Mouse (Mus musculus) MEL (cell line): ENCODE data around the gene Tcp10a. TPM values are rescaled to one million over a fixed set of nuclear protein-coding genes. Genes with fewer than 3 reads are reported as not detected.

Experiments
- DNase-seq: peaks from one replicate; pipeline ENCODE4 v3.0.0; 2011; ENCODE audit warnings: low read depth, low spot score
- H3K27ac ChIP-seq: 2 replicates; pipeline ENCODE4 v1.5.1; 2012; ENCODE audit warnings: low read depth, mild to moderate bottlenecking, control low read depth, low read length, moderate library complexity; ENCODE audit not compliant: control insufficient read depth
- H3K27me3 ChIP-seq, 2 experiments: fragments of 150-350 bp in 1 of 2; sonication (generic) in 1 of 2; 2 replicates each; pipeline ENCODE4 v1.6.1; 2012; ENCODE audit warnings: low read length in 2 of 2, mild to moderate bottlenecking in 2 of 2, improper control_type of control experiment in 1 of 2, moderate library complexity in 1 of 2; ENCODE audit not compliant: insufficient read depth in 2 of 2, control insufficient read depth in 1 of 2
- H3K36me3 ChIP-seq, 2 experiments: 2 replicates each; pipeline ENCODE4 v1.6.1; 2012 to 2014; ENCODE audit warnings: low read length in 2 of 2, improper control_type of control experiment in 1 of 2, inconsistent platforms in 1 of 2, mild to moderate bottlenecking in 1 of 2; ENCODE audit not compliant: insufficient read depth in 2 of 2, control insufficient read depth in 1 of 2
- H3K4me1 ChIP-seq, 2 experiments: fragments of 150-350 bp in 1 of 2; sonication (generic) in 1 of 2; 2 replicates each; pipeline ENCODE4 v1.6.1; 2012; ENCODE audit warnings: low read length in 2 of 2, improper control_type of control experiment in 1 of 2, mild to moderate bottlenecking in 1 of 2; ENCODE audit not compliant: insufficient read depth in 2 of 2, control insufficient read depth in 1 of 2
- H3K4me3 ChIP-seq, 2 experiments: fragments of 150-350 bp in 1 of 2; sonication (generic) in 1 of 2; 2 replicates each; pipeline ENCODE4 v1.5.1; 2012; ENCODE audit warnings: low read depth in 2 of 2, low read length in 2 of 2, mild to moderate bottlenecking in 2 of 2, moderate library complexity in 2 of 2, control low read depth in 1 of 2, improper control_type of control experiment in 1 of 2; ENCODE audit not compliant: control insufficient read depth in 1 of 2, insufficient read depth in 1 of 2
- H3K79me2 ChIP-seq: 2 replicates; pipeline ENCODE4 v1.6.1; 2012; ENCODE audit warnings: mild to moderate bottlenecking, low read length, moderate library complexity; ENCODE audit not compliant: control insufficient read depth, poor library complexity, insufficient read depth
- H3K9ac ChIP-seq: 2 replicates; pipeline ENCODE4 v1.6.1; 2012; ENCODE audit warnings: low read depth, mild to moderate bottlenecking, control low read depth, low read length, moderate library complexity; ENCODE audit not compliant: control insufficient read depth, poor library complexity, severe bottlenecking
- H3K9me3 ChIP-seq: fragments of 150-350 bp; sonication (generic); replicated peaks from 2 replicates; pipeline ENCODE4 v1.6.1; 2012; ENCODE audit warnings: mild to moderate bottlenecking, low read length, improper control_type of control experiment, moderate library complexity; ENCODE audit not compliant: insufficient read depth
- CHD2 ChIP-seq: IDR thresholded peaks from 2 replicates; pipeline ENCODE4 v1.6.1; 2011; ENCODE audit warnings: low read length, improper control_type of control experiment
- CTCF ChIP-seq, 3 experiments: IDR thresholded peaks in 2 of 3; conservative IDR thresholded peaks in 1 of 3; 2 replicates each; pipeline ENCODE4 v1.5.1; 2011 to 2012; ENCODE audit warnings: low read length in 3 of 3, low read depth in 2 of 3, mild to moderate bottlenecking in 2 of 3, improper control_type of control experiment in 1 of 3, inconsistent platforms in 1 of 3, mixed read lengths in 1 of 3, moderate library complexity in 1 of 3; ENCODE audit not compliant: control insufficient read depth in 1 of 3, insufficient read depth in 1 of 3, poor library complexity in 1 of 3, severe bottlenecking in 1 of 3
- E2F4 ChIP-seq: IDR thresholded peaks from 2 replicates; pipeline ENCODE4 v1.6.1; 2011; ENCODE audit warnings: low read depth, low read length, improper control_type of control experiment, borderline replicate concordance
- ELF1 ChIP-seq: IDR thresholded peaks from 2 replicates; pipeline ENCODE4 v1.6.1; 2014; ENCODE audit warnings: low read depth, mild to moderate bottlenecking, inconsistent platforms, low read length, improper control_type of control experiment, moderate library complexity
- ETS1 ChIP-seq: IDR thresholded peaks from 2 replicates; pipeline ENCODE4 v1.6.1; 2012; ENCODE audit warnings: low read depth, mild to moderate bottlenecking, inconsistent platforms, low read length, improper control_type of control experiment, moderate library complexity
- GABPA ChIP-seq: IDR thresholded peaks from 2 replicates; pipeline ENCODE4 v1.6.1; 2012; ENCODE audit warnings: low read depth, mild to moderate bottlenecking, inconsistent platforms, low read length, improper control_type of control experiment, moderate library complexity
- GATA1 ChIP-seq: IDR thresholded peaks from 2 replicates; pipeline ENCODE4 v1.6.1; 2011; ENCODE audit warnings: low read depth, low read length, improper control_type of control experiment
- HCFC1 ChIP-seq: IDR thresholded peaks from 2 replicates; pipeline ENCODE4 v1.6.1; 2012; ENCODE audit warnings: low read depth, mild to moderate bottlenecking, inconsistent platforms, low read length, improper control_type of control experiment, moderate library complexity
- JUND ChIP-seq: IDR thresholded peaks from 2 replicates; pipeline ENCODE4 v1.6.1; 2011; ENCODE audit warnings: low read depth, mild to moderate bottlenecking, improper control_type of control experiment, low read length
- MAFK ChIP-seq: IDR thresholded peaks from 2 replicates; pipeline ENCODE4 v1.6.1; 2011; ENCODE audit warnings: low read depth, mild to moderate bottlenecking, low read length, improper control_type of control experiment, borderline replicate concordance
- MEF2A ChIP-seq: IDR thresholded peaks from 2 replicates; pipeline ENCODE4 v1.6.1; 2014; ENCODE audit warnings: low read depth, mild to moderate bottlenecking, inconsistent platforms, low read length, improper control_type of control experiment; ENCODE audit not compliant: poor library complexity, insufficient replicate concordance, severe bottlenecking; ENCODE audit errors: extremely low read depth
- MXI1 ChIP-seq: IDR thresholded peaks from 2 replicates; pipeline ENCODE4 v1.6.1; 2011; ENCODE audit warnings: mild to moderate bottlenecking, low read depth, low read length, improper control_type of control experiment
- MYB ChIP-seq: IDR thresholded peaks from 2 replicates; pipeline ENCODE4 v1.6.1; 2011; ENCODE audit warnings: mild to moderate bottlenecking, low read depth, low read length, improper control_type of control experiment
- NRF1 ChIP-seq: IDR thresholded peaks from 2 replicates; pipeline ENCODE4 v1.6.1; 2014; ENCODE audit warnings: low read depth, mild to moderate bottlenecking, inconsistent platforms, low read length, improper control_type of control experiment, moderate library complexity; ENCODE audit not compliant: poor library complexity, insufficient read depth, severe bottlenecking
- POLR2A ChIP-seq, 2 experiments: IDR thresholded peaks; 2 replicates each; pipeline ENCODE4 v1.6.1; 2011 to 2012; ENCODE audit warnings: low read length in 2 of 2, mild to moderate bottlenecking in 2 of 2, control low read depth in 1 of 2, improper control_type of control experiment in 1 of 2, low read depth in 1 of 2, moderate library complexity in 1 of 2; ENCODE audit not compliant: control insufficient read depth in 1 of 2, insufficient read depth in 1 of 2, poor library complexity in 1 of 2
- POLR2AphosphoS5 ChIP-seq: IDR thresholded peaks from 2 replicates; pipeline ENCODE4 v1.6.1; 2012; ENCODE audit warnings: low read depth, borderline replicate concordance, mild to moderate bottlenecking, inconsistent platforms, low read length, moderate library complexity, mixed read lengths
- RAD21 ChIP-seq: IDR thresholded peaks from 2 replicates; pipeline ENCODE4 v1.6.1; 2011; ENCODE audit warnings: mild to moderate bottlenecking, low read depth, low read length, improper control_type of control experiment
- RCOR1 ChIP-seq: IDR thresholded peaks from 2 replicates; pipeline ENCODE4 v1.6.1; 2012; ENCODE audit warnings: low read depth, mild to moderate bottlenecking, inconsistent platforms, low read length, improper control_type of control experiment
- SIN3A ChIP-seq: IDR thresholded peaks from 2 replicates; pipeline ENCODE4 v1.6.1; 2012; ENCODE audit warnings: low read length, improper control_type of control experiment, inconsistent platforms
- TCF12 ChIP-seq: IDR thresholded peaks from 2 replicates; pipeline ENCODE4 v1.6.1; 2014; ENCODE audit warnings: low read depth, mild to moderate bottlenecking, inconsistent platforms, low read length, improper control_type of control experiment, moderate library complexity
- USF1 ChIP-seq: IDR thresholded peaks from 2 replicates; pipeline ENCODE4 v1.6.1; 2014; ENCODE audit warnings: low read depth, mild to moderate bottlenecking, inconsistent platforms, low read length, improper control_type of control experiment, moderate library complexity
- ZC3H11A ChIP-seq: IDR thresholded peaks from 2 replicates; pipeline ENCODE4 v1.6.1; 2012; ENCODE audit warnings: low read depth, mild to moderate bottlenecking, inconsistent platforms, low read length, improper control_type of control experiment
- ZKSCAN1 ChIP-seq: IDR thresholded peaks from 2 replicates; pipeline ENCODE4 v1.6.1; 2012; ENCODE audit warnings: low read depth, mild to moderate bottlenecking, inconsistent platforms, low read length, improper control_type of control experiment, moderate library complexity
- ZMIZ1 ChIP-seq: IDR thresholded peaks from 2 replicates; pipeline ENCODE4 v1.6.1; 2012; ENCODE audit warnings: low read depth, mild to moderate bottlenecking, inconsistent platforms, low read length, improper control_type of control experiment, moderate library complexity
- ZNF384 ChIP-seq: IDR thresholded peaks from 2 replicates; pipeline ENCODE4 v1.6.1; 2012; ENCODE audit warnings: low read depth, mild to moderate bottlenecking, inconsistent platforms, low read length, improper control_type of control experiment
- polyA plus RNA-seq, 2 experiments: library from polyadenylated mRNA; stranded (reverse) in 1 of 2; unstranded in 1 of 2; fragments of >175 nt in 1 of 2; fragments of >200 nt in 1 of 2; gene quantifications; 2 replicates each; pipeline versions ENCODE4 v1.2.1 to v1.2.4; 2012; ENCODE audit warnings: low replicate concordance in 2 of 2, low read depth in 1 of 2; ENCODE audit not compliant: insufficient read length in 2 of 2, insufficient read depth in 1 of 2, missing spikeins in 1 of 2
- total RNA-seq: library from RNA; depleted of rRNA; stranded (reverse); fragments of 300-350 nt; gene quantifications from 2 replicates; pipeline ENCODE4 v1.2.3, GENCODE M21; 2012

Tcp10a gene
- total and polyA plus RNA-seq, 3 experiments = not detected

DNA sequence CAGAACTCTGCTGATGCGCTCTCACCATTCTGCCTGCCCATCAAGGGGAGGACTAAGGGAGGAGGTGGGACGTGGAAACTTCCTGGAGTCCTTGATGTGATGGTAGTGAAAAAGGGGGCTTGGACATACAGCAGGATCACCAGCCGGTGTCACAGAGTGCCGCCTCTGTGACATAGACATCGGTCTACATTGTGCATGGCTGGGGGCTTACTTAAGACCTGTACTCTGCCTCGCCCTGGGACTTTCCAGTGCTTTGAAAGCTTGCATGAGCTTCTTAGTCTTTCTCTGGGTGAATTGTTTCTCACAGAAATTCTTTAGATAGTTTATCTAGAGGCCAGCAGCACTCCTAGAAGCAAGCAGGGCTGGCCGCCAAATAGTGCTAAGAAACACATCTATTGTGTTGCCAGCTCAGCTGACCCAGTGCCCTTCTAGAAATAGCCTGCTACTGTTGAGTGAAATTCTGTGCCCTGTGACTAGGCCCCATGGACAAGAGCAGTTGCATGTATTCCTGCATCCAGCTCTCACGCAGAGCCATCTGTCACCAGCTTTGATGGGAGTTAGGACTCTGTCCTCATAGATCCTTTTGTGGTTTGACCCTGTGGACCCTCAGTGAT lies 40.0 kb upstream of the Tcp10a start:
- no peaks in the 10 kb centered on the region for H3K79me2 ChIP-seq
- no peaks in the 10 kb centered on the region for H3K9me3 ChIP-seq
- H3K27ac ChIP-seq = no peak overlapping the region
- TF ChIP-seq MEF2A (no peak), E2F4 (no peak), GABPA (no peak), CHD2 (no peak), ZKSCAN1 (no peak), MAFK (no peak), RAD21 (no peak), POLR2AphosphoS5 (no peak), HCFC1 (no peak), RCOR1 (no peak), MXI1 (no peak), NRF1 (no peak), MYB (no peak), ELF1 (no peak), POLR2A (IDR thresholded peaks at IDR 0.05; ENCODE audit: control insufficient read depth in 1 of 2, insufficient read depth in 1 of 2, low read depth in 1 of 2, low read length in 2 of 2, poor library complexity in 1 of 2) (no peak), ZMIZ1 (no peak), SIN3A (no peak), USF1 (no peak)
- DNase-seq = no peak
- H3K4me3 ChIP-seq = no peak overlapping the region
- no peaks in the 10 kb centered on the region for H3K27me3 ChIP-seq
- no peaks in the 10 kb centered on the region for H3K4me1 ChIP-seq
- H3K9ac ChIP-seq = no peak overlapping the region
- H3K36me3 ChIP-seq = no peaks in the 10 kb centered on the region

DNA sequence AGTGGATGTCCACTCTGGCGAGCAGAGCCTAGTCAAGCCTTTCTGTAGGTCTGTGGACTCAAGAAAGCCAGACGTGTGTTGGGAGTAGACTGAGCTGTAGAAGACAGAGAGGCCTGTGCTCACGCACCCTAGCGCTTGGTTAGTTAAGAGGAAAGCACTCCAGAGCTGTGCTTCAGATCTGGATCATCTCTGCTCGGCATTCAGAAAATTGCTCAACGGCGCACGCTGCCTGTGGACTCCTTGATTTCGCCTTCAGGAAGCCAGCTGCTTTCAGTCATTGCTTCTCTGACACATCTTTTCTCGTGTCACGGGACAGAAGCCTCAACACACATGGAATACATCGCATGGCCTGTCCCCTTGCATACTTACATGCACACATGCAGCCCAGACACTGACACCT lies 39.2 kb upstream of the Tcp10a start:
- Histone ChIP-seq H3K79me2 (no peaks in the 10 kb centered on the region), H3K9ac (no peak overlapping the region)
- TF ChIP-seq GATA1 = no peak
- no peak for TF ChIP-seq ZNF384
- TF ChIP-seq ETS1 = no peak
- TF ChIP-seq TCF12 = no peak
- TF ChIP-seq CTCF (IDR thresholded peaks at IDR 0.05 in 2 of 3, conservative IDR thresholded peaks at IDR 0.05 in 1 of 3; ENCODE audit: control insufficient read depth in 1 of 3, insufficient read depth in 1 of 3, low read depth in 2 of 3, low read length in 3 of 3, poor library complexity in 1 of 3, severe bottlenecking in 1 of 3) = no peak
- no peak for TF ChIP-seq MAFK
- TF ChIP-seq JUND = no peak
- no peak for TF ChIP-seq ZC3H11A

More for the DNA sequence above, 39.2 kb upstream of the Tcp10a start:
- H3K27me3 ChIP-seq = no peaks in the 10 kb centered on the region
- H3K36me3 ChIP-seq = no peaks in the 10 kb centered on the region
- no peak for DNase-seq
- no peak overlapping the region for H3K27ac ChIP-seq
- H3K4me1 ChIP-seq = no peaks in the 10 kb centered on the region
- no peaks in the 10 kb centered on the region for H3K9me3 ChIP-seq
- no peak overlapping the region for H3K4me3 ChIP-seq
